Mouse (Mus musculus) erythroblast, embryonic 14.5 days (primary cell): Measurements from ENCODE around the gene Adap1. TPM values are rescaled to one million over a fixed set of nuclear protein-coding genes. Genes with fewer than 3 reads are reported as not detected.
"Not testable (repeated sequence)": the region's sequence is repeated elsewhere in the genome, so short reads cannot be mapped to it uniquely, and the experiment has no call there.

Experiments used
- H3K27me3 ChIP-seq: 2 replicates; pipeline ENCODE4 v1.6.1; 2012; ENCODE audit warnings: inconsistent platforms; ENCODE audit not compliant: control insufficient read depth
- H3K36me3 ChIP-seq: 2 replicates; pipeline ENCODE4 v1.6.1; 2012; ENCODE audit warnings: mild to moderate bottlenecking, inconsistent platforms; ENCODE audit not compliant: control insufficient read depth
- H3K4me1 ChIP-seq: 2 replicates; pipeline ENCODE4 v1.6.1; 2012; ENCODE audit warnings: inconsistent platforms; ENCODE audit not compliant: control insufficient read depth
- H3K4me3 ChIP-seq: replicated peaks from 2 replicates; pipeline ENCODE3; 2012; ENCODE audit warnings: moderate library complexity, mild to moderate bottlenecking, inconsistent platforms
- H3K9me3 ChIP-seq: 2 replicates; pipeline ENCODE4 v1.6.1; 2012; ENCODE audit warnings: low read length, inconsistent platforms, mixed read lengths; ENCODE audit not compliant: control insufficient read depth
- GATA1 ChIP-seq: IDR thresholded peaks from 2 replicates; pipeline ENCODE4 v1.6.1; 2012; ENCODE audit warnings: low read length, inconsistent platforms, mixed read lengths
- TAL1 ChIP-seq: IDR thresholded peaks from 3 replicates; pipeline ENCODE4 v1.6.1; 2012; ENCODE audit warnings: low read length, inconsistent platforms, mixed read lengths
- polyA plus RNA-seq: library from polyadenylated mRNA; stranded (reverse); fragments of >175 nt; gene quantifications from 2 replicates; pipeline ENCODE4 v1.2.3, GENCODE M21; 2012

The Adap1 gene
- polyA plus RNA-seq, 1 experiment: 0.17 TPM

GRCm38 (mm10) chr5:139338403-139338802, 13.0 kb upstream of the Adap1 start:
- Histone ChIP-seq H3K4me3 (no peak overlapping the region), H3K4me1 (peaks cover 10% of the 10 kb centered on the region), H3K36me3 (peaks cover 84% of the 10 kb centered on the region), H3K9me3 (no peaks in the 10 kb centered on the region), H3K27me3 (no peaks in the 10 kb centered on the region)
- TF ChIP-seq GATA1 (no peak), TAL1 (no peak)

- H3K27me3 ChIP-seq: no peaks in the 10 kb centered on the region
- H3K4me3 ChIP-seq: no peak overlapping the region
- TF ChIP-seq GATA1 (no peak), TAL1 (no peak)
- H3K4me1 ChIP-seq: peaks cover 8% of the 10 kb centered on the region
- H3K36me3 ChIP-seq: peaks cover 80% of the 10 kb centered on the region
- H3K9me3 ChIP-seq: no peaks in the 10 kb centered on the region
These were observed 12.5 kb upstream of the Adap1 start for GRCm38 (mm10) chr5:139337826-139338370.

DNA sequence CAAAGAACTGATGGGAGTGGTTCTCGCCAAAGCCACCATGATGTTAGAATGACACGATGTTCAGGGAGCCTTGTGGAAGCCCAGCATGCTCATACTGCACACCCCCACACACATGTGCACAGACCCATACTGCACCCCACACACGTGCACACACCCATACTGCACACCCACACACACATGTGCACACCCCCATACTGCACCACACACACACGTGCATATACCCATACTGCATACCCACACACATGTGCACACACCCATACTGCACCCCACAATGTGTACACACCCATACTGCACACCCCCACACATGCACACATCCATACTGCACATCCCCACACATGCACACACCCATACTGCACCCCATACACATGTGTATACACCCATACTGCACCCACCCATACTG, 10.2 kb upstream of the Adap1 start:
- H3K36me3 ChIP-seq: peaks cover 60% of the 10 kb centered on the region
- no peaks in the 10 kb centered on the region for H3K9me3 ChIP-seq
- no peak overlapping the region for H3K4me3 ChIP-seq
- peaks cover 13% of the 10 kb centered on the region for H3K4me1 ChIP-seq
- no peaks in the 10 kb centered on the region for H3K27me3 ChIP-seq
- TF ChIP-seq TAL1 (no peak), GATA1 (no peak)

DNA sequence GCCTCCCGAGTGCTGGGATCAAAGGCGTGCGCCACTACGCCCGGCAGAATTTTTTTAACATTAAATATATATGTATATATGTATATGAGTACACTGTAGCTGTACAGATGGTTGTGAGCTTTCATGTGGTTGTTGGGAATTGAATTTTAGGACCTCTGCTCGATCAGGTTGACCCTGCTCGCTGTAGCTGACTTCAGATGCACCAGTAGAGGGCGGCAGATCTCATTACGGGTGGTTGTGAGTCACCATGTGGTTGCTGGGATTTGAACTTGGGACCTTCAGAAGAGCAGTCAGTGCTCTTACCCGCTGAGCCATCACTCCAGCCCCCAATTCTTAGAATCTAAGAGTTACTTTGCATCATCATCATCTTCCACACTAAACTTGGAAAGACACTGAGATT, 9.0 kb upstream of the Adap1 start:
- H3K9me3 ChIP-seq, H3K27me3 ChIP-seq, H3K4me3 ChIP-seq: not testable (repeated sequence)
- H3K4me1 ChIP-seq: peaks cover 13% of the 10 kb centered on the region
- peaks cover 47% of the 10 kb centered on the region for H3K36me3 ChIP-seq

DNA sequence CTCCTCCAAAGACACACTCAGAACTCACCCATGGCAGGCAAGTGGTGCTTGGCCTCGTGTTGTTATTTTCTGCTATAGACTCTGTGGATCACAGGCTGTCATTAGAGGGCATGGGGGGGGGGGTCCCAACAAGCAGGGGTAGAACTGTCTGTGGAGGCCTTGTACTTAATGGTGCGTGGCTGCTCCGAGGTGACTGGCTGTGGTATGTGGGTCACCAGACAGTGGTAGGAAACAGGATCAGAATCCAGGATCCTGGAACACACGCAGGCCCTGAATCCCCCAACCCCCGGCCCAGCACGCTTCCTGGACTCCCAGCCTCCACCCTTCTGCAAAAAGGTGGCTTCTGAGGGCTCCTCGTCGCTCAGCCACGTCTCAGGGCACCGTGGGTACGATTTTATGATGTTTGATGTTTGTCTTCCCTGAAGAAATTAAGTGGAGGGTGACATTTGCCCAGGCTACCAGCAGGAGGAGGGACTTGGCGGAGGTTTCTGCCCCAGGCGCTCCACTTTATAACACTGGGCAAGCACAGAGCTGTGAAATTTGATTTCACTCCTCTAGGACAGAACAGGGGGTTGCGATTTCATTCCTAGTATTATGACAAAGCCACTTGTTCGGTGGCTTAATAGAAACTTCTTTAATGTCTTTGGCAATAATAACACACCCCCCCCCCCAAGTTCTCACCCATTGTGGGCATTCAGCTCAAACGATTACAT, 8.0 kb upstream of the Adap1 start:
- Histone ChIP-seq H3K36me3 (peaks cover 38% of the 10 kb centered on the region), H3K4me3 (no peak overlapping the region)
- no peak for TF ChIP-seq TAL1
- TF ChIP-seq GATA1: no peak

GRCm38 (mm10) chr5:139332590-139333272, 7.3 kb upstream of the Adap1 start:
- TF ChIP-seq GATA1 (no peak), TAL1 (no peak)
- no peaks in the 10 kb centered on the region for H3K9me3 ChIP-seq
- peaks cover 11% of the 10 kb centered on the region for H3K4me1 ChIP-seq
- no peak overlapping the region for H3K4me3 ChIP-seq
- H3K27me3 ChIP-seq: no peaks in the 10 kb centered on the region
- H3K36me3 ChIP-seq: peaks cover 31% of the 10 kb centered on the region

More for the DNA sequence above, 8.0 kb upstream of the Adap1 start:
- no peaks in the 10 kb centered on the region for H3K9me3 ChIP-seq
- no peaks in the 10 kb centered on the region for H3K27me3 ChIP-seq
- H3K4me1 ChIP-seq: peaks cover 12% of the 10 kb centered on the region

DNA sequence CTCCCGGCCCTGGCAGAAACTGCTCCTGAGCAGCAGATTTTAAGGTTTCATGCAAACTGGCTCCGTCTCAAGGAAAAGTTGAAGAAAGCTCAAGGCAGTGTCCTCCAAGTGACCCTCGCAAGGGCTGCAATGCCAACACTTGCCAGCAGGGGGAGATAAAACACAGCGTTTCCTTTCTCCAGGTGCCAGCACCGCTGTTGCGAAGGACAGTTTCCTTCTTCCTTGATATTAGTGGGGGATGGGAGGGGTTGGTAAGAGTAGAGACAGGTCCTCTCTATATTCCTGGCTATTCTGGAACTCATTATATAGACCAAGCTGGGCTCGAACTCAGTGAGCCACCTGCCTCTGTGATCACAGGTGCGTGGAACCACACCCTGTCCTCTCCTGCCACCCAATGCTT, 6.3 kb upstream of the Adap1 start:
- TF ChIP-seq TAL1 (no peak), GATA1 (no peak)
- H3K4me1 ChIP-seq: peaks cover 11% of the 10 kb centered on the region
- H3K27me3 ChIP-seq: no peaks in the 10 kb centered on the region
- H3K36me3 ChIP-seq: peaks cover 22% of the 10 kb centered on the region
- H3K4me3 ChIP-seq: no peak overlapping the region
- no peaks in the 10 kb centered on the region for H3K9me3 ChIP-seq

- TF ChIP-seq TAL1: no peak
- no peak for TF ChIP-seq GATA1
- peaks cover 15% of the 10 kb centered on the region for H3K4me1 ChIP-seq
- no peaks in the 10 kb centered on the region for H3K9me3 ChIP-seq
- no peak overlapping the region for H3K4me3 ChIP-seq
- peaks cover 5% of the 10 kb centered on the region for H3K27me3 ChIP-seq
- H3K36me3 ChIP-seq: peaks cover 12% of the 10 kb centered on the region
These were observed 5.3 kb upstream of the Adap1 start for GRCm38 (mm10) chr5:139330766-139331165.

GRCm38 (mm10) chr5:139327634-139328020, 2.2 kb upstream of the Adap1 start:
- Histone ChIP-seq H3K4me3 (no peak overlapping the region), H3K9me3 (no peaks in the 10 kb centered on the region), H3K4me1 (peaks cover 26% of the 10 kb centered on the region), H3K36me3 (no peaks in the 10 kb centered on the region), H3K27me3 (peaks cover 27% of the 10 kb centered on the region)
- TF ChIP-seq GATA1 (no peak), TAL1 (no peak)
